Mouse (Mus musculus): ENCODE data around the gene Kif7. TPM values are rescaled to one million over a fixed set of nuclear protein-coding genes. Genes with fewer than 3 reads are reported as not detected.

Gene Kif7
- polyA plus RNA-seq (2016; fragmentation: Nextera tagmentation; extraction: Ambion mirVana), result 5.6 and 6.0 TPM in 2 replicates

DNA sequence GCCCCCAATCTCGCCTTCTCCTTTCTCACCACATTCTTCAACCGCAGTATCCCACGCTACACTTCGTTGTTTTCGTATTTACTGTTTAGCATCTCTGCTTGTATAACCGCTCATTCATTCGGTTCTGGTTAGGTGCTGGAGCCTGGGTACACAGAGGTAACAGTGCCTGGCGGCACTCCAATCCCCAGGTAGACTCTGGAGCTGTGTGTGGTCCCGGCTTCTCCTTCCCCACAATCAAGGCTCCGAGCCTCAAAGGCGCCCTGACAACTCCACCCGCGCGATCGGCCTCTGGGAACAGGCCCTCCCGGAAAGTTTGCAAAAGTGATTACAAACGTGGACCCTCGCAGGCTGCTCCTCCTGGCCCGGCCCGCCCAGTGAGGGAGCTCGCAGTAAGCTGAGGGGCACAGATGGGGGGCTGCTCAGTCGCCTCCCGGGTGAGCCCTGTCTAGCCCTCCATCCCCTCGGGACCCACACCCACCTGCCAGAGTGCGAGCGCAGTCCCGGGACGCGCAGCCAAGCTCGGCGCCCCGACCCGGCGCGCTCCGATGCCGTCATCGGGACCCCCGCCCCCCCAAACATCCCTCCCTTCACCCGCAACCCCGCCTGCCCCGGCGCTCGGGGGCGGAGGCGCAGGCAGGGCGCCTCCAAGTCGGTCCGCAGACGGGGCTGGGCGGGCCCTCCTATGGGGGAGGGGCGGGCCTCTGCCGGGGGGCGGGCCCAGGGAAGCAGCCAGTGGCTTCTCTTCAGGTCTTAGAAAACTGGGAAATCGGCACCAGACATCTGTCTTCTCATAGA is at the start of gene Kif7:
Gene Kif7, minus strand, starts transcription at position 534 of the 795 bp plus-strand sequence.
- peaks cover 4% of the 10 kb centered on the region; the same call in 1 of the 2 replicates for H3K36me3 ChIP-seq
- under 1% methylated on average over 49 of the region's 55 CpGs for WGBS
- H3K4me3 ChIP-seq, result peak within 1 kb of the TSS; percentile 78
- H3K9me3 ChIP-seq (replicated peaks), result no peaks in the 10 kb centered on the region
- DNase-seq (ENCODE audit: low spot score), result peak; percentile 90
- H3K27me3 ChIP-seq (ENCODE audit: low read depth, poor library complexity, severe bottlenecking), result peaks cover 70% of the 10 kb centered on the region
- H3K4me1 ChIP-seq, result peaks cover 42% of the 10 kb centered on the region
- H3K27ac ChIP-seq (replicated peaks), result peak within 1 kb of the TSS; percentile 86

DNA sequence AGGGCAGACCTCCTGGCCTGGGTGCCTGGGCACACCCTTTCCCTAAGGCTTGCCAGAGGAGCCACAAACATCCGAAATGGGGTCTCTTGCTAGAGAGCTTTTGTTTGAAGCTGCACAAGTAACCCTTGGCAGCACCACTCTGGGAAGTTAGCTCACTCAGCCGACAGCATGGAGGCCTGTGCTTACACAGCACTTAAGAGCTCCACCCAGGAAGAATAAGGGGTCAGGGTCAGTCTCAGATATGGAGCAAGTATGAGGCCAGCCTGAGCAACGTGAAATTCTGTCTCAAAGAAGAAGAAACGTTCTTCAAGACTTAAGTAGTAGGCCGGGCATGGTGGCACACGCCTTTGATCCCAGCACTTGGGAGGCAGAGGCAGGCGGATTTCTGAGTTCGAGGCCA is 46.6 kb upstream of the Kif7 start:
- H3K27me3 ChIP-seq (ENCODE audit: low read depth, poor library complexity, severe bottlenecking), result no peaks in the 10 kb centered on the region
- 84% methylated on average over 8 of the region's 8 CpGs for WGBS
- DNase-seq (ENCODE audit: low spot score), result no peak

DNA sequence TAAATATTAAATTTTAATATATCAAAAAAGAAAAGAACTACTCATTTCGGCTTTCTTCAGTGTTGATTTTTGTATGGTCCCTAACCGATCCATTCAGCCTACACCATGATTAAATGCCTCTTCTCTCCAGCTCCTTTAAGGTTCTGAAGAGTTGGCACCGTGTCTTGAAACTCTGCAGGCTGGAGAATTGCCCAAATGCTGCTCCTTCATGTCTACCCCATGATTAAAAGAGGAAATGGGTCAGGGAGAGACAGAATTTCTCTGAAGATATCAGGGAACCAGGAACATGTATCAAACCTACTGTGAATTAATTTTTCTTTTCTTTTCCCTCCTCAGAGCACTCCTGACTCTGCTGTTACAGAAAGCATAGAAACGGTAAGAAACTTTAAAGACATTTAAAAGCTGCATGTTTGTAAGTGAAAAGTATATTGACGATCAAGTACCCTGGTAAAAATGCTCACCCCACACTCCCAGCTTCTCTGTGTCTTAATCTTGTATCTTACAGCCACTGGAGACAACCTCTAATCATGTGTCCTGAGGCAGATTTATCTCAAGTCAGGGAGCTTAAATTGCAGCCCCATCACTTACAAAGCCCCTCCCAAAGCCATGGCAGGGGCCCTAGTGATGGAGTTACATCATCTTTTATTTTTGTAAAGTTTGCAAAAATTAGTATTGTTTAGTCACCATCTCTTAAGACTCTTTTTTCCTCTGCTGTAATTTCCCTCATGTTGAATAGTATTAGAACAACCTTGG is 45.8 kb upstream of the Kif7 start:
- H3K4me3 ChIP-seq, result no peak overlapping the region
- no peaks in the 10 kb centered on the region for H3K4me1 ChIP-seq
- 88% methylated on average over 5 of the region's 5 CpGs for WGBS
- H3K27me3 ChIP-seq (ENCODE audit: low read depth, poor library complexity, severe bottlenecking), result no peaks in the 10 kb centered on the region
- no peaks in the 10 kb centered on the region for H3K36me3 ChIP-seq
- no peak for DNase-seq (ENCODE audit: low spot score)
- H3K9me3 ChIP-seq (replicated peaks), result no peaks in the 10 kb centered on the region
- no peak overlapping the region for H3K27ac ChIP-seq (replicated peaks)

More for the DNA sequence above, 46.6 kb upstream of the Kif7 start:
- H3K9me3 ChIP-seq (replicated peaks), result no peaks in the 10 kb centered on the region
- H3K4me1 ChIP-seq, result no peaks in the 10 kb centered on the region
- H3K27ac ChIP-seq (replicated peaks), result no peak overlapping the region
- H3K36me3 ChIP-seq, result no peaks in the 10 kb centered on the region
- no peak overlapping the region for H3K4me3 ChIP-seq

DNA sequence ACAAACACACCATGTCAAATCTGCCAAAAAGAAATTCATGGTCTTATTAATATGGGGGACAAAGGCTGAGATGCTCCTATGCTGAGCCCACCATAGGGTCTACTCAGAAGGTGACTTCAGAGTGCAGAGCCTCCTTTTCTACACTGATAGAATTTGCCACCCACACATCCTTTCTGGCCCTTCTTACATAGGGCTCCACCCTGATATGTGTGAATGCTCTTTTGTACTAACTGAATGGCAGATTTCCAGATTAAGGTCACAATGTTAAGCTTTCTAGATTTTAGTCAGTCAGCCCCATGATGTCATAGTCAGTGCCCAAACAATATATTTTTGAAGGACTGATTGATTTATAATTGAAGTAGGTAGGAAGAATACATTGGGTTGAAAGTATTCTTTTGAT is 44.2 kb upstream of the Kif7 start:
- DNase-seq (ENCODE audit: low spot score), result no peak

DNA sequence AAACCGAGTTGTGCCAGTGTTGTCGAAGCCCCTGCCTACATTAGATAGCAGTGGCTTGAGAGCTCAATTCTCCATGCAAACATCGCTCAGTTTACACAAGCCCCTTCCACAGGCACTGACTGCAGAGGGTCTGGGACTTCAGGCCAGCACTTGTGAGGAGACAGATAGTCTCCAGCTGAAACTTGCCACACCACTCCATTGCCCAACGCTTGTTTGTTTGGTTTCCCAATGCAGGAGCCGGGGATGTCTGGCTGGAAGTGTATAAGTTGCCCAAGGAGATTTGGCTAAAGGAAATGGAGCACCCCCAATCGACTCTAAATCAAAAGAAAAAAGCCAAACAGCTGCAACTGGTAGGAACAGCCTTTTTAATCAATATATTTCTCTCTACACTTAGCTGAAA is 42.7 kb upstream of the Kif7 start:
- Histone ChIP-seq H3K36me3 (no peaks in the 10 kb centered on the region), H3K27me3 (ENCODE audit: low read depth, poor library complexity, severe bottlenecking) (no peaks in the 10 kb centered on the region), H3K4me1 (no peaks in the 10 kb centered on the region), H3K9me3 (replicated peaks) (no peaks in the 10 kb centered on the region), H3K27ac (replicated peaks) (no peak overlapping the region), H3K4me3 (no peak overlapping the region)
- 75% methylated on average over 6 of the region's 6 CpGs for WGBS
- no peak for DNase-seq (ENCODE audit: low spot score)

More for the DNA sequence above, 44.2 kb upstream of the Kif7 start:
- H3K9me3 ChIP-seq (replicated peaks), result no peaks in the 10 kb centered on the region
- H3K36me3 ChIP-seq, result no peaks in the 10 kb centered on the region
- no peaks in the 10 kb centered on the region for H3K4me1 ChIP-seq
- H3K4me3 ChIP-seq, result no peak overlapping the region
- H3K27ac ChIP-seq (replicated peaks), result no peak overlapping the region
- no peaks in the 10 kb centered on the region for H3K27me3 ChIP-seq (ENCODE audit: low read depth, poor library complexity, severe bottlenecking)

DNA sequence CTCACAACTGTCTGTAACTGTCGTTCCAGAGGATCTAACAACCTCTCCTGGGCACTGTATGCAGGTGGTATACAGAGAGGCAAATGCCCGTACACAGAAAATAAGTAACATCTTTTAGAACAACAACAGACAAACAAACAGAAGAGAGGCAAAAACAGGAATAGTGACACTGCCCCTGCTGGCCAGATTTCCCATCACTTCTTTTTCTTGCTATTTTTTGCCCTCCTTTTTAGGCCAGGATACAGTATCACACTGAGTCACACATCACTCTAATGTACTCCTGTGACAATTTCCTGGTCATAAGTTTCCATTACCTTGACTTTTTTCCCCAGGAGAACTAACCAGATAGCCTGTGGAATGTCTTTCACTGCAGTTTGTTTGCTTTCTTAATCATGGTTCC is 40.8 kb upstream of the Kif7 start:
- no peaks in the 10 kb centered on the region for H3K27me3 ChIP-seq (ENCODE audit: low read depth, poor library complexity, severe bottlenecking)
- no peak overlapping the region for H3K4me3 ChIP-seq
- H3K4me1 ChIP-seq, result no peaks in the 10 kb centered on the region
- no peak for DNase-seq (ENCODE audit: low spot score)
- no peaks in the 10 kb centered on the region for H3K9me3 ChIP-seq (replicated peaks)
- 47% methylated on average over 2 of the region's 2 CpGs for WGBS
- no peaks in the 10 kb centered on the region for H3K36me3 ChIP-seq
- H3K27ac ChIP-seq (replicated peaks), result no peak overlapping the region

DNA sequence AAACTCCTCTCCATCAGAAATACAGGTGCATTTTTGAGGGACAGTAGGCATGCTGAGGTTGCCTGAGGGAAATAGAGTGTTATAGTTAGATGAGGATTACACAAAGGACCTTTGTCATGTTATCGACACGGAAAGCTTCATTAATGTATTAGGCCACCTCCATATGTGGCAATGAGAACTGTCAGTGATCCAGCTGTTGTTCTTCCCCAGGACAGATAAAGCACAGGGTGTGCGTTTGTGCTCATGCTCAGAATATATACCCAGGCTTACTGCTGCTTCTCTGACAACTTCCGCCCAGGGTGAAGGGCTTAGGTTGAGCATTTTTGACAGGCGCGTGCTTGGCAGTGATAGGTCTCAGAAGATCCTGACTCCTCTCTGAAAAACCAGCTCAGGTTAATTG is 34.0 kb upstream of the Kif7 start:
- Histone ChIP-seq H3K27ac (replicated peaks) (no peak overlapping the region), H3K9me3 (replicated peaks) (no peaks in the 10 kb centered on the region), H3K27me3 (ENCODE audit: low read depth, poor library complexity, severe bottlenecking) (no peaks in the 10 kb centered on the region), H3K36me3 (no peaks in the 10 kb centered on the region), H3K4me1 (no peaks in the 10 kb centered on the region), H3K4me3 (no peak overlapping the region)
- DNase-seq (ENCODE audit: low spot score), result no peak
- 89% methylated on average over 6 of the region's 6 CpGs for WGBS

DNA sequence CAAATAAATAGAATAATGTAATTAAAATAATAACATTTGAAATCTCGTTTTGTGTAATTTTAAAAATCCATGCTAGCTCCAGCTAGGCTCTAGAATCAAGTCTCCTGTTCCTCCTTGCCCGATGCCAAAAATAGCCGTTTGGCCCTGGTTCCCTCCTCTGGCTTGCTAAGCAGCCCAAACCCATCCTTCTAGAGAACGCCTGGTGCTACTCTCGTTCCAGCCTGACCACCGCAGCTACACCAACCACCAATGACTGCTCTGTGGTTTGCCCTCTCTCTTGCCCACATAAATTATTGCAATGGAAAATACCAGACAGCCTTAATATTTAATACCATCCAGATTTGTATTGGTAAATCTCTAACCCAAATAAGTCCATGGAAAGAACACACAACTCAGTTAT is 32.1 kb upstream of the Kif7 start:
- no peaks in the 10 kb centered on the region for H3K36me3 ChIP-seq
- H3K27me3 ChIP-seq (ENCODE audit: low read depth, poor library complexity, severe bottlenecking), result no peaks in the 10 kb centered on the region; the same call in 1 of the 2 replicates
- no peak for DNase-seq (ENCODE audit: low spot score)
- no peak overlapping the region for H3K4me3 ChIP-seq
- H3K4me1 ChIP-seq, result peaks cover 11% of the 10 kb centered on the region
- WGBS, result 84% methylated on average over 6 of the region's 6 CpGs
- no peak overlapping the region for H3K27ac ChIP-seq (replicated peaks)
- H3K9me3 ChIP-seq (replicated peaks), result no peaks in the 10 kb centered on the region

DNA sequence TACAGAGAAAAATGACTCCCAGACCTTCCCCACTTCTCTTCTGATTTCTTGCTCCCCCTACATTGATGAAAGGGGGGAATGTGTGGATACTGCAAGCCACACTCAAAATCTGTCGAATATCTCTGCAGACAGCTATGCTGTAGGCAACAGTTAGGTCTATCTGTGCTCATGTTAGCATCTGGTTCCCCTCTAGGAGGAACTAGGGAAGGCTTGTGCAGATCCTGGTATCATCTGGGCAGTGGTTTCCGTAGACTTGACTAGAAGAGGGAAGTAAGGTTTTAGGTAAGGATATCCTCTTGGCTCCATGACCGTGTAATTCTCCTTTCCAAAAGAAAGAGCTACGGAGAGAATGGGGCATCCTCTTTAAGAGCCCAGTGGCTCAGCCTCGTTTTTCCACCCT is 29.1 kb upstream of the Kif7 start:
- Histone ChIP-seq H3K36me3 (0 out of 2 replicates have a peak, but pooled peaks cover 3% of the 10 kb centered on the region), H3K9me3 (replicated peaks) (no peaks in the 10 kb centered on the region), H3K4me3 (no peak overlapping the region), H3K27ac (replicated peaks) (no peak overlapping the region), H3K4me1 (peaks cover 18% of the 10 kb centered on the region), H3K27me3 (ENCODE audit: low read depth, poor library complexity, severe bottlenecking) (peaks cover 5% of the 10 kb centered on the region; the same call in 1 of the 2 replicates)
- no peak for DNase-seq (ENCODE audit: low spot score)
- WGBS, result 76% methylated on average over 5 of the region's 5 CpGs

DNA sequence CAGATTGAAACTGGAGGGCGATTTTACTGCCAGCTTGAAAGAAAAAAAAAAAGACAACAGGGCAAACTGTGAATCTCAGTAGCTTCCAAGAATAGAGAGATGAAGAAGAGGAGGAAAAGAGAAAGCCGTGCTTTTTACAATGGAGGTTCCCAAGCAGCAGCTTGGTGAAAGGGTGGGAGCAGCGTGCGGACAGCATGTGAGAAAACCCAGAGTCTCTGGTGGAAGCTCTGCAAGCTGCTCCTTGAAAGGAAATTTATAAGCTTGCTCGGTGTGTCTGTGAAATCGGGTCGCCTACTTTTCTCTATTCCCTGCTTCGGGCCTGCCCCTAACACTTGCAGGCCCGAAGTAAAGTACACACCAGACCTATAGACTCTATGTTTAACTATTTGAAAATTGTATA is 28.5 kb upstream of the Kif7 start:
- WGBS, result 93% methylated on average over 9 of the region's 9 CpGs
- no peak for DNase-seq (ENCODE audit: low spot score)
- Histone ChIP-seq H3K27me3 (ENCODE audit: low read depth, poor library complexity, severe bottlenecking) (peaks cover 5% of the 10 kb centered on the region; the same call in 1 of the 2 replicates), H3K27ac (replicated peaks) (no peak overlapping the region), H3K4me3 (no peak overlapping the region), H3K36me3 (0 out of 2 replicates have a peak, but pooled peaks cover 5% of the 10 kb centered on the region), H3K4me1 (peaks cover 18% of the 10 kb centered on the region), H3K9me3 (replicated peaks) (no peaks in the 10 kb centered on the region)

DNA sequence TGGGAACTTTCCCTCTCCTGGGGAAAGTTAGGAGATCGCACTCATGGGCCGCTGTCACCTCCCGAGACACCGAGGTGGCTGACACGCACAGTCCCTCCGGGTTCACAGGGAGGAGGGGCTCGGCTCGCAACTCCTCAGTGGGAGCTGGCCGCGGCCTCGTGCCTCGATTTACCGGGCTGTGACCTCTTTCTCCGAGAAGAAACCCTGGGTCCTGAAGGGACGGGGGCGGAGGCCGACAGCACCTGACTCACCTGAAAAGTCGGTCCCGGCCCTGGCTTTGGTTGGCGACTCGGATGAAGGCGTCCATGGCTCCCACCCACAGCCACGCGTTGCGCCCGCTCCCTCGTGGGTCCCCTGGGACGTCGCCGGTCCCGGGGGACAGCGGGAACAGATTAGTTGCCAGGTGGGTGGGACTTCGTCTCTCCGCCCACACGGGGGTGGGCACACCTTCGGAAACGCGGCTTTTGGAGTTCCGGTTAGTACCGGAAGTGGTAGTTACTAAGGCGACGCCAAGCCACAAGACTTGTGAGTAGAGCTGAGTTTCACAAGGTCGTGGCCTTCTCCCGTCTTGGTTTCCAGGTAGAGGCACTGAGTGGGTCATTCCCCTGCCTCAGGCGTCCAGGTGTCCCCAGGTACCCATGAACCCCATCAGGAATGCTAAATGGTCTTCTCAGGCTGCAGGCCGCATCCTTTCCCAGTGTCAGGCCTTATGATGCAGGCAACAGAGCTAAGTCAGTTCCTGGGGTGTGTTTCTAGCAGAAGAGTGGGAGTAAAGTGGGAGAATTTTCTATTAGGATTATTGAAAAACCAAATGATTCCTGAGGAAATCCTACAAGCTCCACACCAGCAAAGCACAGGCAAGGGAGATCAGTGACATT is 27.4 kb upstream of the Kif7 start, which contains the start of the genes Pex11a and Wdr93:
Gene Pex11a, minus strand, starts transcription at position 473 of the 878 bp plus-strand sequence.
Gene Wdr93, plus strand, starts transcription at position 505 of the 878 bp plus-strand sequence.
- 3% methylated on average over 46 of the region's 46 CpGs for WGBS
- Histone ChIP-seq H3K36me3 (peaks cover 6% of the 10 kb centered on the region; the same call in 1 of the 2 replicates), H3K4me1 (peaks cover 18% of the 10 kb centered on the region), H3K9me3 (replicated peaks) (no peaks in the 10 kb centered on the region), H3K4me3 (peak within 1 kb of the TSS; percentile 87), H3K27me3 (ENCODE audit: low read depth, poor library complexity, severe bottlenecking) (peaks cover 5% of the 10 kb centered on the region; the same call in 1 of the 2 replicates), H3K27ac (replicated peaks) (peak within 1 kb of the TSS; percentile 82)
- peak; percentile 77 for DNase-seq (ENCODE audit: low spot score)

DNA sequence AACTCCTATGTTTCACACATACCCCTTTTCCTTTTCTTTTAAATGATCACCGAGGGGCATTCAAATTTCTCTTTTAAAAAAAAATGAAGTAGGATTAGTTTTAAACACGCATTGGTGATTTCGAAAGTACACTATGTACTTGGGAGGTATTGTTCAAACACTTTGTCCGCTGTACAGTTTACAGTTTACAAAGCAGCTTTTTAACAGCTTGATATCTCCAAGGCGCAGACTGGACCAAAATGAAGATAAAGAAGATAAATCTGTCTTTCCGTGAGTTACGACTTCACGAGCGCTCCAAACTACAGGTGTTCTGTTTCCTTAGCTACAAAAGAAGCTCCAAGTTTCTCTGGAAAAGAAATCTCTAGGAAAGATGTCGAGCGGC is 26.7 kb upstream of the Kif7 start:
- Histone ChIP-seq H3K36me3 (peaks cover 12% of the 10 kb centered on the region), H3K4me1 (peaks cover 18% of the 10 kb centered on the region), H3K4me3 (peak overlapping the region; percentile 87), H3K27me3 (ENCODE audit: low read depth, poor library complexity, severe bottlenecking) (peaks cover 5% of the 10 kb centered on the region; the same call in 1 of the 2 replicates), H3K9me3 (replicated peaks) (no peaks in the 10 kb centered on the region), H3K27ac (replicated peaks) (peak overlapping the region; percentile 82; the same call in 1 of the 2 replicates)
- WGBS, result 28% methylated on average over 11 of the region's 11 CpGs
- no peak for DNase-seq (ENCODE audit: low spot score)
